Comparison of ENCODE assay signal across 20 mouse cellular contexts in genomic region chr6:23728620-23729019, GRCm38 (mm10).
DNase-seq lines count a peak whose midpoint lies in the region; ATAC-seq lines count a peak whose summit lies in the region.
"Had no signal": no experiment of that assay in that cellular context is flagged by ENCODE, and none has a peak within 500 bp of the region (broad histone marks: within the 10 kb centered on the region; RNA-seq: fewer than 3 reads in every experiment).

No protein-coding gene starts in this region.

- H3K27me3 ChIP-seq in kidney, embryonic 15.5 days: no peaks in the 10 kb centered on the region
- H3K27me3 ChIP-seq: embryonic facial prominence, embryonic 15.5 days; heart, embryonic 13.5 days; hindbrain, embryonic 15.5 days had no signal

- 70% methylated on average over 3 of the region's 3 CpGs for WGBS in kidney, embryonic 15.5 days

- no peak overlapping the region for H3K9ac ChIP-seq in kidney, embryonic 15.5 days
- H3K9ac ChIP-seq: embryonic facial prominence, embryonic 15.5 days; heart, embryonic 13.5 days; hindbrain, embryonic 15.5 days had no signal

- H3K4me3 ChIP-seq in kidney, embryonic 15.5 days (replicated peaks): no peak overlapping the region
- H3K4me3 ChIP-seq: embryonic facial prominence, embryonic 15.5 days; erythroblast, embryonic 14.5 days; forebrain, embryonic 10.5 days; heart, embryonic 13.5 days; hindbrain, embryonic 15.5 days had no signal

- no peaks in the 10 kb centered on the region for H3K36me3 ChIP-seq in kidney, embryonic 15.5 days
- H3K36me3 ChIP-seq: embryonic facial prominence, embryonic 15.5 days; forebrain, embryonic 10.5 days; heart, embryonic 13.5 days; hindbrain, embryonic 15.5 days had no signal

- H3K4me2 ChIP-seq in kidney, embryonic 15.5 days: no peak overlapping the region
- H3K4me2 ChIP-seq: embryonic facial prominence, embryonic 15.5 days; heart, embryonic 13.5 days; hindbrain, embryonic 15.5 days had no signal

- intact Hi-C loops in left cerebral cortex, postnatal 4 days (cut with DNase I): no loop called here

- ATAC-seq in kidney, embryonic 15.5 days (replicated peaks; ENCODE audit: low FRiP score): peak; percentile 83
- ATAC-seq: forebrain, embryonic 14.5 days had no signal

- no peaks in the 10 kb centered on the region for H3K4me1 ChIP-seq in kidney, embryonic 15.5 days
- H3K4me1 ChIP-seq: embryonic facial prominence, embryonic 15.5 days; heart, embryonic 13.5 days; hindbrain, embryonic 15.5 days had no signal

- H3K27ac ChIP-seq in kidney, embryonic 15.5 days: no peak overlapping the region
- H3K27ac ChIP-seq: embryonic facial prominence, embryonic 15.5 days; forebrain, embryonic 10.5 days; heart, embryonic 13.5 days; hindbrain, embryonic 15.5 days had no signal

- DNase-seq in kidney, postnatal 10 days: no peak
- peak; percentile 16 to 29 for DNase-seq in left cerebral cortex, adult 18-20 months (ENCODE audit: low spot score in 2 of 2)
- no peak for DNase-seq in left cerebral cortex, postnatal 4 days
- DNase-seq in 416B (ENCODE audit: low read depth): peak; percentile 9
- DNase-seq in brain, adult 2 months (ENCODE audit: low read depth, low spot score): peak; percentile 66
- DNase-seq: adrenal gland, adult 8-10 months; adrenal gland, postnatal 36 days; cerebellum, adult 11 months; cerebellum, adult 8-10 months; cerebellum, postnatal 14 days; embryo, embryonic 11 days; gastrocnemius, postnatal 10 days; heart, postnatal 36 days had no signal

- no peaks in the 10 kb centered on the region for H3K9me3 ChIP-seq in kidney, embryonic 15.5 days (replicated peaks)
- H3K9me3 ChIP-seq: embryonic facial prominence, embryonic 15.5 days; forebrain, embryonic 10.5 days; heart, embryonic 13.5 days; hindbrain, embryonic 15.5 days had no signal

Comparison
In these comparisons a context has a peak if more than half of its experiments do, and no peak if none do; other contexts are left out.
1. DNase-seq: peak in left cerebral cortex, adult 18-20 months (2 of 2), 416B (single experiment) and brain, adult 2 months (single experiment); none in kidney, postnatal 10 days (single experiment) and left cerebral cortex, postnatal 4 days (single experiment).